In genomic region chr11:98765421-98766309, GRCm38 (mm10) we compare ENCODE assay signal across 8 mouse cellular contexts. TPM values are rescaled to one million over a fixed set of nuclear protein-coding genes. Genes with fewer than 3 reads are reported as not detected.
A peak's percentile ranks its signal among the peaks of the same experiment; 100 is the strongest.
DNase-seq lines count a peak whose midpoint lies in the region; ATAC-seq and TF ChIP-seq lines count a peak whose summit lies in the region.

No protein-coding gene starts in this region.

- H3K4me3 ChIP-seq in embryonic facial prominence, embryonic 13.5 days = no peak overlapping the region
- no peak overlapping the region for H3K4me3 ChIP-seq in heart, embryonic 16.5 days (ENCODE audit: low read length)
- no peak overlapping the region for H3K4me3 ChIP-seq in kidney, postnatal 0 days (replicated peaks; ENCODE audit: low read depth, low read length)
- no peak overlapping the region for H3K4me3 ChIP-seq in neural tube, embryonic 15.5 days (replicated peaks)

- no peaks in the 10 kb centered on the region for H3K9me3 ChIP-seq in embryonic facial prominence, embryonic 13.5 days
- H3K9me3 ChIP-seq in heart, embryonic 16.5 days (replicated peaks; ENCODE audit: control insufficient read depth, low read length) = no peaks in the 10 kb centered on the region
- no peaks in the 10 kb centered on the region for H3K9me3 ChIP-seq in kidney, postnatal 0 days (replicated peaks; ENCODE audit: low read length)
- H3K9me3 ChIP-seq in neural tube, embryonic 15.5 days (replicated peaks) = no peaks in the 10 kb centered on the region

- H3K4me2 ChIP-seq in embryonic facial prominence, embryonic 13.5 days = no peak overlapping the region
- peak overlapping the region; percentile 33 for H3K4me2 ChIP-seq in heart, embryonic 16.5 days (ENCODE audit: low read depth, low read length)
- H3K4me2 ChIP-seq in kidney, postnatal 0 days (ENCODE audit: low read length) = no peak overlapping the region; the same call in 1 of the 2 replicates
- no peak overlapping the region for H3K4me2 ChIP-seq in neural tube, embryonic 15.5 days

- peaks cover 78% of the 10 kb centered on the region for H3K36me3 ChIP-seq in embryonic facial prominence, embryonic 13.5 days
- peaks cover 43% of the 10 kb centered on the region for H3K36me3 ChIP-seq in heart, embryonic 16.5 days (ENCODE audit: control insufficient read depth, insufficient read depth)
- H3K36me3 ChIP-seq in kidney, postnatal 0 days (ENCODE audit: insufficient read depth, low read length) = peaks cover 25% of the 10 kb centered on the region
- H3K36me3 ChIP-seq in neural tube, embryonic 15.5 days = peaks cover 68% of the 10 kb centered on the region

- peak overlapping the region; percentile 39 for H3K27ac ChIP-seq in embryonic facial prominence, embryonic 13.5 days
- peak overlapping the region; percentile 90 for H3K27ac ChIP-seq in heart, embryonic 16.5 days (ENCODE audit: low read length)
- H3K27ac ChIP-seq in kidney, postnatal 0 days = peak overlapping the region; percentile 36; the same call in 1 of the 2 replicates
- peak overlapping the region; percentile 70 for H3K27ac ChIP-seq in neural tube, embryonic 15.5 days (replicated peaks)

- no peaks in the 10 kb centered on the region for H3K27me3 ChIP-seq in embryonic facial prominence, embryonic 13.5 days
- no peaks in the 10 kb centered on the region for H3K27me3 ChIP-seq in heart, embryonic 16.5 days (ENCODE audit: control insufficient read depth, insufficient read depth, low read length)
- H3K27me3 ChIP-seq in kidney, postnatal 0 days (ENCODE audit: insufficient read depth, low read length) = no peaks in the 10 kb centered on the region
- H3K27me3 ChIP-seq in neural tube, embryonic 15.5 days (replicated peaks) = no peaks in the 10 kb centered on the region

- peak; percentile 66 for DNase-seq in cerebellum, adult 9-11 months
- no peak for DNase-seq in cerebellum, adult 9-10 months
- peak; percentile 61 for DNase-seq in kidney, postnatal 0 days (ENCODE audit: low spot score)
- no peak for DNase-seq in T-cell, adult 2 months (ENCODE audit: low spot score)

- no peak for TF ChIP-seq CTCF in kidney, postnatal 0 days (IDR thresholded peaks at IDR 0.05; ENCODE audit: low read depth)

- H3K4me1 ChIP-seq in embryonic facial prominence, embryonic 13.5 days = peaks cover 59% of the 10 kb centered on the region
- H3K4me1 ChIP-seq in heart, embryonic 16.5 days (ENCODE audit: control insufficient read depth, insufficient read depth, low read length) = peaks cover 71% of the 10 kb centered on the region
- H3K4me1 ChIP-seq in kidney, postnatal 0 days (replicated peaks; ENCODE audit: insufficient read depth, low read length) = peaks cover 26% of the 10 kb centered on the region; the same call in 1 of the 2 replicates
- peaks cover 41% of the 10 kb centered on the region for H3K4me1 ChIP-seq in neural tube, embryonic 15.5 days

- 49% methylated on average over 5 of the region's 9 CpGs for WGBS in embryonic facial prominence, embryonic 13.5 days
- 25% methylated on average over 8 of the region's 9 CpGs for WGBS in heart, embryonic 16.5 days
- 34% methylated on average over 8 of the region's 9 CpGs for WGBS in kidney, postnatal 0 days
- 44% methylated on average over 5 of the region's 9 CpGs for WGBS in neural tube, embryonic 15.5 days

- no peak for ATAC-seq in embryonic facial prominence, embryonic 13.5 days (ENCODE audit: insufficient number of reproducible peaks, insufficient read depth, low FRiP score, low TSS enrichment, low read depth)
- peak; percentile 46 for ATAC-seq in heart, embryonic 16.5 days (replicated peaks; ENCODE audit: extremely low read depth, insufficient read depth, low FRiP score)
- ATAC-seq in kidney, postnatal 0 days (replicated peaks; ENCODE audit: low FRiP score, low read depth) = no peak
- peak; percentile 13; the same call in 1 of the 2 replicates for ATAC-seq in neural tube, embryonic 15.5 days (ENCODE audit: low FRiP score)
- ATAC-seq in erythroblast, adult 5-6 weeks (replicated peaks; ENCODE audit: low FRiP score, poor library complexity, severe bottlenecking) = no peak

- no peak overlapping the region for H3K9ac ChIP-seq in embryonic facial prominence, embryonic 13.5 days
- H3K9ac ChIP-seq in heart, embryonic 16.5 days (ENCODE audit: low read length) = peak overlapping the region; percentile 63
- no peak overlapping the region for H3K9ac ChIP-seq in kidney, postnatal 0 days (ENCODE audit: low read depth, low read length)
- H3K9ac ChIP-seq in neural tube, embryonic 15.5 days (replicated peaks) = no peak overlapping the region

RNA-seq across cellular contexts. Expression of gene Nr1d1, which starts 9.5 kb away (rescaled TPM):
- polyA plus RNA-seq in embryonic facial prominence, embryonic 13.5 days (2015; fragmentation: Nextera tagmentation; extraction: Ambion mirVana) = 1.4 and 1.5 TPM in 2 replicates
- polyA plus RNA-seq in heart, embryonic 16.5 days (2015; fragmentation: Nextera tagmentation; extraction: Ambion mirVana) = 7.0 and 8.2 TPM in 2 replicates
- polyA plus RNA-seq in kidney, postnatal 0 days (2015; fragmentation: Nextera tagmentation; extraction: Ambion mirVana) = 3.1 and 3.5 TPM in 2 replicates
- polyA plus RNA-seq in neural tube, embryonic 15.5 days (2015; fragmentation: Nextera tagmentation; extraction: Ambion mirVana) = 3.8 and 4.0 TPM in 2 replicates
- total RNA-seq in erythroblast, adult 5-6 weeks (2015; ENCODE audit: low replicate concordance) = not detected in 2 replicates
- total RNA-seq in erythroblast, adult 5-6 weeks (2017; ENCODE audit: low replicate concordance) = 0.26 and 0.42 TPM in 2 replicates

RNA-seq across cellular contexts. Expression of gene Thra, which starts 25.2 kb away (rescaled TPM):
- polyA plus RNA-seq in embryonic facial prominence, embryonic 13.5 days (2015; fragmentation: Nextera tagmentation; extraction: Ambion mirVana) = 46.5 and 47.3 TPM in 2 replicates
- 37.5 and 40.2 TPM in 2 replicates for polyA plus RNA-seq in heart, embryonic 16.5 days (2015; fragmentation: Nextera tagmentation; extraction: Ambion mirVana)
- polyA plus RNA-seq in kidney, postnatal 0 days (2015; fragmentation: Nextera tagmentation; extraction: Ambion mirVana) = 26.1 TPM in 2 replicates
- 104 and 125 TPM in 2 replicates for polyA plus RNA-seq in neural tube, embryonic 15.5 days (2015; fragmentation: Nextera tagmentation; extraction: Ambion mirVana)
- total RNA-seq in erythroblast, adult 5-6 weeks (2015; ENCODE audit: low replicate concordance) = 1.9 and 5.0 TPM in 2 replicates
- total RNA-seq in erythroblast, adult 5-6 weeks (2017; ENCODE audit: low replicate concordance) = 4.3 and 8.1 TPM in 2 replicates

RNA-seq across cellular contexts. Expression of gene Msl1, which starts 29.7 kb away (rescaled TPM):
- polyA plus RNA-seq in embryonic facial prominence, embryonic 13.5 days (2015; fragmentation: Nextera tagmentation; extraction: Ambion mirVana) = 31.5 and 33.0 TPM in 2 replicates
- 15.2 and 15.5 TPM in 2 replicates for polyA plus RNA-seq in heart, embryonic 16.5 days (2015; fragmentation: Nextera tagmentation; extraction: Ambion mirVana)
- 17.8 and 19.3 TPM in 2 replicates for polyA plus RNA-seq in kidney, postnatal 0 days (2015; fragmentation: Nextera tagmentation; extraction: Ambion mirVana)
- 27.5 and 30.1 TPM in 2 replicates for polyA plus RNA-seq in neural tube, embryonic 15.5 days (2015; fragmentation: Nextera tagmentation; extraction: Ambion mirVana)
- total RNA-seq in erythroblast, adult 5-6 weeks (2015; ENCODE audit: low replicate concordance) = 30.3 and 42.7 TPM in 2 replicates
- total RNA-seq in erythroblast, adult 5-6 weeks (2017; ENCODE audit: low replicate concordance) = 26.1 and 26.3 TPM in 2 replicates

RNA-seq across cellular contexts. Expression of gene Med24, which starts 36.4 kb away (rescaled TPM):
- 63.8 and 65.0 TPM in 2 replicates for polyA plus RNA-seq in embryonic facial prominence, embryonic 13.5 days (2015; fragmentation: Nextera tagmentation; extraction: Ambion mirVana)
- 36.8 and 40.3 TPM in 2 replicates for polyA plus RNA-seq in heart, embryonic 16.5 days (2015; fragmentation: Nextera tagmentation; extraction: Ambion mirVana)
- 38.3 and 41.2 TPM in 2 replicates for polyA plus RNA-seq in kidney, postnatal 0 days (2015; fragmentation: Nextera tagmentation; extraction: Ambion mirVana)
- polyA plus RNA-seq in neural tube, embryonic 15.5 days (2015; fragmentation: Nextera tagmentation; extraction: Ambion mirVana) = 59.6 and 60.9 TPM in 2 replicates
- 8.8 and 17.3 TPM in 2 replicates for total RNA-seq in erythroblast, adult 5-6 weeks (2015; ENCODE audit: low replicate concordance)
- total RNA-seq in erythroblast, adult 5-6 weeks (2017; ENCODE audit: low replicate concordance) = 10.3 and 17.6 TPM in 2 replicates

RNA-seq across cellular contexts. Expression of gene Casc3, which starts 39.0 kb away (rescaled TPM):
- 39.0 and 40.3 TPM in 2 replicates for polyA plus RNA-seq in embryonic facial prominence, embryonic 13.5 days (2015; fragmentation: Nextera tagmentation; extraction: Ambion mirVana)
- 23.4 and 24.0 TPM in 2 replicates for polyA plus RNA-seq in heart, embryonic 16.5 days (2015; fragmentation: Nextera tagmentation; extraction: Ambion mirVana)
- 24.6 and 25.7 TPM in 2 replicates for polyA plus RNA-seq in kidney, postnatal 0 days (2015; fragmentation: Nextera tagmentation; extraction: Ambion mirVana)
- polyA plus RNA-seq in neural tube, embryonic 15.5 days (2015; fragmentation: Nextera tagmentation; extraction: Ambion mirVana) = 44.3 and 46.8 TPM in 2 replicates
- 20.0 and 23.6 TPM in 2 replicates for total RNA-seq in erythroblast, adult 5-6 weeks (2015; ENCODE audit: low replicate concordance)
- 15.7 and 26.5 TPM in 2 replicates for total RNA-seq in erythroblast, adult 5-6 weeks (2017; ENCODE audit: low replicate concordance)

Comparison
In these comparisons a context has a peak if more than half of its experiments do, and no peak if none do; other contexts are left out.
1. DNase-seq: peak in cerebellum, adult 9-11 months (single experiment) and kidney, postnatal 0 days (single experiment); none in cerebellum, adult 9-10 months (single experiment) and T-cell, adult 2 months (single experiment).
2. ATAC-seq: peak in heart, embryonic 16.5 days (single experiment) and neural tube, embryonic 15.5 days (single experiment); none in embryonic facial prominence, embryonic 13.5 days (single experiment), kidney, postnatal 0 days (single experiment) and erythroblast, adult 5-6 weeks (single experiment).
3. H3K27ac ChIP-seq: peak in every context shown above with its lines; median percentile 90 in heart, embryonic 16.5 days; 70 in neural tube, embryonic 15.5 days; 39 in embryonic facial prominence, embryonic 13.5 days; 36 in kidney, postnatal 0 days.